Mouse (Mus musculus): ENCODE results near the gene St7l. TPM values are rescaled to one million over a fixed set of nuclear protein-coding genes. Genes with fewer than 3 reads are reported as not detected.
"Not testable (repeated sequence)": the region's sequence is repeated elsewhere in the genome, so short reads cannot be mapped to it uniquely, and the experiment has no call there.

The St7l gene
- polyA plus RNA-seq, 1 experiment from 2014 or later, result 34.6 TPM

- Histone ChIP-seq H3K27ac (replicated peaks) (no peak overlapping the region), H3K36me3 (peaks cover 26% of the 10 kb centered on the region), H3K4me3 (replicated peaks) (no peak overlapping the region), H3K9ac (replicated peaks) (no peak overlapping the region), H3K27me3 (replicated peaks) (no peaks in the 10 kb centered on the region), H3K9me3 (replicated peaks) (no peaks in the 10 kb centered on the region), H3K4me2 (no peak overlapping the region), H3K4me1 (no peaks in the 10 kb centered on the region)
- ATAC-seq (ENCODE audit: low FRiP score), result no peak
- WGBS, result 96% methylated on average over 4 of the region's 4 CpGs
Measured at GRCm38 (mm10) chr3:104846601-104847000, 17.2 kb upstream of the St7l start.

- Histone ChIP-seq H3K4me1 (no peaks in the 10 kb centered on the region), H3K9ac (replicated peaks) (no peak overlapping the region), H3K27me3 (replicated peaks) (no peaks in the 10 kb centered on the region), H3K4me3 (replicated peaks) (no peak overlapping the region), H3K27ac (replicated peaks) (no peak overlapping the region), H3K4me2 (no peak overlapping the region), H3K36me3 (peaks cover 5% of the 10 kb centered on the region), H3K9me3 (replicated peaks) (no peaks in the 10 kb centered on the region)
- no peak for ATAC-seq (ENCODE audit: low FRiP score)
- WGBS, result 93% methylated on average over 1 of the region's 1 CpGs
Measured at GRCm38 (mm10) chr3:104854465-104854864, 9.3 kb upstream of the St7l start.

GRCm38 (mm10) chr3:104854866-104855265 lies 8.9 kb upstream of the St7l start:
- H3K36me3 ChIP-seq, result peaks cover 5% of the 10 kb centered on the region
- no peaks in the 10 kb centered on the region for H3K9me3 ChIP-seq (replicated peaks)
- no peak overlapping the region for H3K27ac ChIP-seq (replicated peaks)
- H3K4me1 ChIP-seq, result no peaks in the 10 kb centered on the region
- H3K4me3 ChIP-seq (replicated peaks), result no peak overlapping the region
- H3K9ac ChIP-seq (replicated peaks), result no peak overlapping the region
- no peak for ATAC-seq (ENCODE audit: low FRiP score)
- H3K4me2 ChIP-seq, result no peak overlapping the region
- no peaks in the 10 kb centered on the region for H3K27me3 ChIP-seq (replicated peaks)

GRCm38 (mm10) chr3:104856106-104856505 lies 7.7 kb upstream of the St7l start:
- H3K9me3 ChIP-seq (replicated peaks), result no peaks in the 10 kb centered on the region
- H3K4me2 ChIP-seq, result no peak overlapping the region
- WGBS, result 81% methylated on average over 1 of the region's 1 CpGs
- ATAC-seq (ENCODE audit: low FRiP score), result no peak
- H3K4me3 ChIP-seq (replicated peaks), result no peak overlapping the region
- no peak overlapping the region for H3K9ac ChIP-seq (replicated peaks)
- H3K4me1 ChIP-seq, result peaks cover 6% of the 10 kb centered on the region
- no peak overlapping the region for H3K27ac ChIP-seq (replicated peaks)
- no peaks in the 10 kb centered on the region for H3K27me3 ChIP-seq (replicated peaks)
- peaks cover 5% of the 10 kb centered on the region for H3K36me3 ChIP-seq

- 91% methylated on average over 1 of the region's 1 CpGs for WGBS
- Histone ChIP-seq H3K9ac (replicated peaks) (no peak overlapping the region), H3K27me3 (replicated peaks) (no peaks in the 10 kb centered on the region), H3K36me3 (peaks cover 5% of the 10 kb centered on the region), H3K4me2 (no peak overlapping the region), H3K4me3 (replicated peaks) (no peak overlapping the region), H3K4me1 (peaks cover 30% of the 10 kb centered on the region), H3K9me3 (replicated peaks) (no peaks in the 10 kb centered on the region), H3K27ac (replicated peaks) (no peak overlapping the region)
- ATAC-seq (ENCODE audit: low FRiP score), result no peak
Measured at GRCm38 (mm10) chr3:104858560-104858959, 5.2 kb upstream of the St7l start.

- Histone ChIP-seq H3K27ac (replicated peaks) (peak overlapping the region; percentile 95), H3K4me1 (peaks cover 43% of the 10 kb centered on the region), H3K27me3 (replicated peaks) (no peaks in the 10 kb centered on the region), H3K9me3 (replicated peaks) (no peaks in the 10 kb centered on the region), H3K4me2 (peak overlapping the region; percentile 74), H3K4me3 (replicated peaks) (peak overlapping the region; percentile 97), H3K36me3 (no peaks in the 10 kb centered on the region; the same call in 1 of the 2 replicates), H3K9ac (replicated peaks) (peak overlapping the region; percentile 96)
- WGBS, result under 1% methylated on average over 48 of the region's 48 CpGs
- ATAC-seq (ENCODE audit: low FRiP score), result peak; percentile 96
Measured at GRCm38 (mm10) chr3:104864651-104865340, 991 bp downstream of the St7l start.

- peak overlapping the region; percentile 97 for H3K4me3 ChIP-seq (replicated peaks)
Measured at GRCm38 (mm10) chr3:104865341-104865788, 1.6 kb downstream of the St7l start.

GRCm38 (mm10) chr3:104866674-104867073 lies 2.9 kb downstream of the St7l start:
- peaks cover 31% of the 10 kb centered on the region for H3K4me1 ChIP-seq
- H3K9ac ChIP-seq (replicated peaks); H3K4me3 ChIP-seq (replicated peaks); H3K9me3 ChIP-seq (replicated peaks); ATAC-seq (ENCODE audit: low FRiP score); H3K27me3 ChIP-seq (replicated peaks); H3K27ac ChIP-seq (replicated peaks): not testable (repeated sequence)
- H3K4me2 ChIP-seq, result peak overlapping the region; percentile 74; the same call in 1 of the 2 replicates
- H3K36me3 ChIP-seq, result peaks cover 17% of the 10 kb centered on the region

More at GRCm38 (mm10) chr3:104865341-104865788, 1.6 kb downstream of the St7l start:
- 2% methylated on average over 12 of the region's 12 CpGs for WGBS
- no peaks in the 10 kb centered on the region for H3K27me3 ChIP-seq (replicated peaks)
- peak overlapping the region; percentile 96 for H3K9ac ChIP-seq (replicated peaks)
- H3K4me2 ChIP-seq, result peak overlapping the region; percentile 74
- H3K9me3 ChIP-seq (replicated peaks), result no peaks in the 10 kb centered on the region
- H3K27ac ChIP-seq (replicated peaks), result peak overlapping the region; percentile 95
- ATAC-seq (ENCODE audit: low FRiP score), result peak; percentile 5
- peaks cover 4% of the 10 kb centered on the region for H3K36me3 ChIP-seq
- peaks cover 42% of the 10 kb centered on the region for H3K4me1 ChIP-seq

GRCm38 (mm10) chr3:104869611-104870010 lies 5.8 kb downstream of the St7l start:
- H3K9ac ChIP-seq (replicated peaks), result no peak overlapping the region
- H3K4me2 ChIP-seq, result no peak overlapping the region
- H3K9me3 ChIP-seq (replicated peaks), result no peaks in the 10 kb centered on the region
- H3K4me3 ChIP-seq (replicated peaks), result no peak overlapping the region
- H3K27ac ChIP-seq (replicated peaks), result no peak overlapping the region
- H3K27me3 ChIP-seq (replicated peaks), result no peaks in the 10 kb centered on the region
- peaks cover 41% of the 10 kb centered on the region for H3K36me3 ChIP-seq
- no peak for ATAC-seq (ENCODE audit: low FRiP score)
- peaks cover 11% of the 10 kb centered on the region for H3K4me1 ChIP-seq

- Histone ChIP-seq H3K27me3 (replicated peaks) (no peaks in the 10 kb centered on the region), H3K4me2 (no peak overlapping the region), H3K4me1 (no peaks in the 10 kb centered on the region), H3K9me3 (replicated peaks) (no peaks in the 10 kb centered on the region), H3K4me3 (replicated peaks) (no peak overlapping the region), H3K9ac (replicated peaks) (no peak overlapping the region), H3K27ac (replicated peaks) (no peak overlapping the region), H3K36me3 (peaks cover 42% of the 10 kb centered on the region)
- ATAC-seq (ENCODE audit: low FRiP score), result no peak
- WGBS, result 94% methylated on average over 3 of the region's 3 CpGs
Measured at GRCm38 (mm10) chr3:104888585-104888984, 24.8 kb downstream of the St7l start.

GRCm38 (mm10) chr3:104896141-104896540 lies 32.3 kb downstream of the St7l start:
- H3K27ac ChIP-seq (replicated peaks), result no peak overlapping the region
- no peak for ATAC-seq (ENCODE audit: low FRiP score)
- H3K4me3 ChIP-seq (replicated peaks), result no peak overlapping the region
- no peak overlapping the region for H3K9ac ChIP-seq (replicated peaks)
- WGBS, result 56% methylated on average over 3 of the region's 3 CpGs
- no peaks in the 10 kb centered on the region for H3K9me3 ChIP-seq (replicated peaks)
- H3K36me3 ChIP-seq, result peaks cover 39% of the 10 kb centered on the region
- H3K27me3 ChIP-seq (replicated peaks), result no peaks in the 10 kb centered on the region
- no peak overlapping the region for H3K4me2 ChIP-seq
- no peaks in the 10 kb centered on the region for H3K4me1 ChIP-seq

- Histone ChIP-seq H3K4me1 (no peaks in the 10 kb centered on the region), H3K27ac (replicated peaks) (no peak overlapping the region), H3K27me3 (replicated peaks) (no peaks in the 10 kb centered on the region), H3K4me2 (no peak overlapping the region), H3K9me3 (replicated peaks) (no peaks in the 10 kb centered on the region), H3K36me3 (peaks cover 28% of the 10 kb centered on the region), H3K4me3 (replicated peaks) (no peak overlapping the region), H3K9ac (replicated peaks) (no peak overlapping the region)
- WGBS, result 91% methylated on average over 4 of the region's 4 CpGs
- no peak for ATAC-seq (ENCODE audit: low FRiP score)
Measured at GRCm38 (mm10) chr3:104901154-104901553, 37.3 kb downstream of the St7l start.

All from neural tube, embryonic 15.5 days (tissue).